Mouse (Mus musculus): Measurements from ENCODE around the gene Tapt1. TPM values are rescaled to one million over a fixed set of nuclear protein-coding genes. Genes with fewer than 3 reads are reported as not detected.

Gene Tapt1
- polyA plus RNA-seq (2015; fragmentation: Nextera tagmentation; extraction: Ambion mirVana) = 16.0 and 26.2 TPM in 2 replicates

GRCm38 (mm10) chr5:44226521-44227461 lies at the start of gene Tapt1:
Gene Tapt1 (minus strand): TSS chr5:44226626.

Other genes starting within 250 kb of the Tapt1 start
- 0.95 and 3.5 TPM in 2 replicates for gene Fgfbp1, start 244.8 kb downstream of the Tapt1 start, polyA plus RNA-seq (2015; fragmentation: Nextera tagmentation; extraction: Ambion mirVana)
- gene Prom1, start 124.6 kb downstream of the Tapt1 start, polyA plus RNA-seq (2015; fragmentation: Nextera tagmentation; extraction: Ambion mirVana) = 9.5 and 13.4 TPM in 2 replicates